ENCODE assay signal across 17 mouse cellular contexts in genomic region chr10:12302396-12302795, GRCm38 (mm10).
DNase-seq lines count a peak whose midpoint lies in the region; ATAC-seq lines count a peak whose summit lies in the region.
"Had no signal": no experiment of that assay in that cellular context is flagged by ENCODE, and none has a peak within 500 bp of the region (broad histone marks: within the 10 kb centered on the region; RNA-seq: fewer than 3 reads in every experiment).

No protein-coding gene starts in this region.

- intact Hi-C loops in left cerebral cortex, postnatal 14 days (cut with DNase I), result no loop called here

- ATAC-seq in frontal cortex, adult (ENCODE audit: low TSS enrichment), result peak; percentile 99
- no peak for ATAC-seq in CD4-positive, CD25-positive, alpha-beta regulatory T cell, adult 4 months
- ATAC-seq: forebrain, embryonic 14.5 days; hindbrain, postnatal 0 days had no signal

- DNase-seq in frontal cortex, postnatal 10 days (ENCODE audit: low spot score in 2 of 2), result no peak
- DNase-seq in right cerebral cortex, adult 18-20 months, result peak; percentile 50
- DNase-seq in right cerebral cortex, postnatal 4 days, result no peak
- peak; percentile 12 to 55 for DNase-seq in left cerebral cortex, postnatal 14 days (ENCODE audit: low spot score in 2 of 2)
- DNase-seq in right cerebral cortex, postnatal 36 days (ENCODE audit: low spot score in 2 of 2), result peak; percentile 2 to 43
- DNase-seq in layer of hippocampus, postnatal 36 days, result no peak
- DNase-seq: adrenal gland, postnatal 10 days; B cell, adult 2 months; cerebellum, adult 11-12 months; cerebellum, adult 9-11 months; gastrocnemius, postnatal 14 days; heart, adult 2 months; heart, postnatal 14 days had no signal

Comparison
In these comparisons a context has a peak if more than half of its experiments do, and no peak if none do; other contexts are left out.
1. DNase-seq: peak in right cerebral cortex, adult 18-20 months (single experiment), left cerebral cortex, postnatal 14 days (2 of 2) and right cerebral cortex, postnatal 36 days (2 of 2); none in frontal cortex, postnatal 10 days (0 of 2), right cerebral cortex, postnatal 4 days (single experiment) and layer of hippocampus, postnatal 36 days (0 of 2).